Mouse (Mus musculus) forebrain, postnatal 0 days (tissue): ENCODE results near the gene Dcps. TPM values are rescaled to one million over a fixed set of nuclear protein-coding genes. Genes with fewer than 3 reads are reported as not detected.
A peak's percentile ranks its signal among the peaks of the same experiment; 100 is the strongest.

Source experiments
- ATAC-seq: fragments of 200-750 bp; cut with Nextera tagmentation; 2 replicates; pipeline ENCODE4 v1.8.0; 2017; ENCODE audit warnings: mild to moderate bottlenecking, moderate library complexity
- DNase-seq: peaks from one replicate; pipeline ENCODE4 v3.0.0-alpha.2; 2015
- H3K27ac ChIP-seq: fragments of 300-500 bp; sonication (generic); 2 replicates; pipeline ENCODE4 v1.5.1; 2014; ENCODE audit warnings: low read depth, mild to moderate bottlenecking, antibody characterized with exemption, low read length, moderate library complexity, mixed read lengths
- H3K27me3 ChIP-seq: fragments of 300-500 bp; sonication (generic); 2 replicates; pipeline ENCODE4 v1.6.1; 2014; ENCODE audit warnings: mild to moderate bottlenecking, low read length, mixed read lengths; ENCODE audit not compliant: insufficient read depth
- H3K36me3 ChIP-seq: fragments of 300-500 bp; sonication (generic); 2 replicates; pipeline ENCODE4 v1.6.1; 2014; ENCODE audit warnings: mild to moderate bottlenecking, moderate library complexity; ENCODE audit not compliant: insufficient read depth
- H3K4me1 ChIP-seq: fragments of 300-500 bp; sonication (generic); 2 replicates; pipeline ENCODE4 v1.6.1; 2014; ENCODE audit warnings: antibody characterized with exemption; ENCODE audit not compliant: insufficient read depth
- H3K4me2 ChIP-seq: fragments of 300-500 bp; sonication (generic); 2 replicates; pipeline ENCODE4 v1.6.1; 2014; ENCODE audit warnings: low read depth, mild to moderate bottlenecking, moderate library complexity
- H3K4me3 ChIP-seq: fragments of 300-500 bp; sonication (generic); 2 replicates; pipeline ENCODE4 v1.5.1; 2014; ENCODE audit warnings: low read depth, low read length, mixed read lengths
- H3K9ac ChIP-seq: fragments of 300-500 bp; sonication (generic); 2 replicates; pipeline ENCODE4 v1.6.1; 2014; ENCODE audit warnings: mild to moderate bottlenecking
- H3K9me3 ChIP-seq: fragments of 300-500 bp; sonication (generic); 2 replicates; pipeline ENCODE4 v1.6.1; 2016; ENCODE audit warnings: low read length
- CTCF ChIP-seq: sonication (generic); IDR thresholded peaks from 2 replicates; pipeline ENCODE4 v1.5.1; 2016; ENCODE audit warnings: antibody characterized with exemption, control low read depth, low read depth
- WGBS: fragments of 180-500 bp; shearing (Covaris S2); extraction: QIAGEN DNeasy Blood & Tissue Kit; methylation state at CpG from one replicate; pipeline ENCODE4 v1.1.7; 2014; 5-methylcytosine and 5-hydroxymethylcytosine counted together
- polyA plus RNA-seq: library from polyadenylated mRNA; unstranded; fragments of >200 nt; fragmentation: Nextera tagmentation; extraction: Ambion mirVana; gene quantifications from 2 replicates; pipeline ENCODE4 v1.2.1, GENCODE M21; 2015
- total RNA-seq: library from RNA; depleted of rRNA; stranded (reverse); fragments of >200 nt; gene quantifications from 2 replicates; pipeline ENCODE4 v1.2.3, GENCODE M21; 2014

Dcps gene
- total and polyA plus RNA-seq, 2 experiments from 2014 or later, result 48.5 to 63.6 TPM

DNA sequence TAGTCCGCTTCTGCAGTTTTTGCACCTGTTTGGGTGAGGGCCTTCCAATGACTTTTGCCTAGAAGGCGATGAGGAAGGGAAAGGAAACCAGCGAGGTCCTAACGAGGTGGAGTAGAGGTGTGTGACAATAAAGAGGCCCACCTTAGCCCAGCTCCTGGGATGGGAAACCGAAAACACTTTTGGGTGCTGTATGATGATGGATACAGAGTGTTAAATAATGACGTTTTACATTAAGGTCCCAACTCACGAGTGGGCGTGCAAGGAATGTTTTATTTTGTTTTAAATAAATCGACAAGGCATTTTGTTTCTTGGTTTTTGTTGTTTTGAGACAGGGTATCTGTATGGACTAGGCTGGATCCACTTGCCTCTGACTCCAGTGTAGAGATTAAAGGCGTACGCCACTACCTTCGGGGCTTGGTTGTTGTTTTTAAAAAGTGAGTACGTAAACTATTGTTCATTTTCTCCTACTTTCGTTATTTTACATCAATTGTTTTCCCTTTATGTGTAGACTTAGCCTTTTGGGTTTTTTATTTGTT lies 331 bp upstream of the Dcps start:
- peak overlapping the region; percentile 81 for H3K4me2 ChIP-seq
- no peak for TF ChIP-seq CTCF
- H3K27me3 ChIP-seq, result no peaks in the 10 kb centered on the region
- peak overlapping the region; percentile 62 for H3K9ac ChIP-seq
- WGBS, result 43% methylated on average over 14 of the region's 14 CpGs
- peak overlapping the region; percentile 89 for H3K27ac ChIP-seq
- no peaks in the 10 kb centered on the region for H3K4me1 ChIP-seq
- no peaks in the 10 kb centered on the region for H3K9me3 ChIP-seq
- DNase-seq (no peak), ATAC-seq (no peak; the same call in 1 of the 2 replicates)
- peak overlapping the region; percentile 51 for H3K4me3 ChIP-seq
- H3K36me3 ChIP-seq, result no peaks in the 10 kb centered on the region

- H3K9me3 ChIP-seq, result no peaks in the 10 kb centered on the region
- 93% methylated on average over 1 of the region's 1 CpGs for WGBS
- no peak overlapping the region for H3K4me3 ChIP-seq
- DNase-seq (no peak), ATAC-seq (no peak)
- no peak overlapping the region for H3K4me2 ChIP-seq
- H3K9ac ChIP-seq, result no peak overlapping the region
- TF ChIP-seq CTCF, result no peak
- H3K4me1 ChIP-seq, result no peaks in the 10 kb centered on the region
- no peak overlapping the region for H3K27ac ChIP-seq
- H3K27me3 ChIP-seq, result no peaks in the 10 kb centered on the region
- H3K36me3 ChIP-seq, result peaks cover 13% of the 10 kb centered on the region
Measured at GRCm38 (mm10) chr9:35173331-35173730, 2.5 kb downstream of the Dcps start.

DNA sequence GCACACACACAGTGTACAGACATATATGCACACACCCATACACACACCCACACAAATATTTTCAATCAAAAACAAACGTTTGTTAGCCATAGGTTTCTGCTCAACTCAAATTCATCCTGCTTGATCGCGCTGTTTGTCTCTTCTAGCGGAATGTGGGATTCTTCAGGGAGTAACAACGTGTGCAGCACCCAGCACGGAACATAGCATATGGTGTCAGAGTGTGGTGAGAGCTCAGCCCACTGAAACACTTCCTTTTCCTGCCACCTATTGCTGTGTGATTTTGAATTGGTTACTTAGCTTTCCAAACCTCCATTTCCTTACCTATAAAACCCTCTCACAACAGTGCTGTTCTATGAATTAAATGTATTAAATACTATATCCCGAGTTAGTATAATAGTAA lies 5.8 kb downstream of the Dcps start:
- Histone ChIP-seq H3K36me3 (peaks cover 13% of the 10 kb centered on the region), H3K4me2 (no peak overlapping the region), H3K4me1 (no peaks in the 10 kb centered on the region), H3K27me3 (no peaks in the 10 kb centered on the region), H3K4me3 (no peak overlapping the region), H3K27ac (no peak overlapping the region), H3K9ac (no peak overlapping the region), H3K9me3 (no peaks in the 10 kb centered on the region)
- no peak for TF ChIP-seq CTCF
- DNase-seq (no peak), ATAC-seq (no peak)
- WGBS, result 90% methylated on average over 7 of the region's 7 CpGs

DNA sequence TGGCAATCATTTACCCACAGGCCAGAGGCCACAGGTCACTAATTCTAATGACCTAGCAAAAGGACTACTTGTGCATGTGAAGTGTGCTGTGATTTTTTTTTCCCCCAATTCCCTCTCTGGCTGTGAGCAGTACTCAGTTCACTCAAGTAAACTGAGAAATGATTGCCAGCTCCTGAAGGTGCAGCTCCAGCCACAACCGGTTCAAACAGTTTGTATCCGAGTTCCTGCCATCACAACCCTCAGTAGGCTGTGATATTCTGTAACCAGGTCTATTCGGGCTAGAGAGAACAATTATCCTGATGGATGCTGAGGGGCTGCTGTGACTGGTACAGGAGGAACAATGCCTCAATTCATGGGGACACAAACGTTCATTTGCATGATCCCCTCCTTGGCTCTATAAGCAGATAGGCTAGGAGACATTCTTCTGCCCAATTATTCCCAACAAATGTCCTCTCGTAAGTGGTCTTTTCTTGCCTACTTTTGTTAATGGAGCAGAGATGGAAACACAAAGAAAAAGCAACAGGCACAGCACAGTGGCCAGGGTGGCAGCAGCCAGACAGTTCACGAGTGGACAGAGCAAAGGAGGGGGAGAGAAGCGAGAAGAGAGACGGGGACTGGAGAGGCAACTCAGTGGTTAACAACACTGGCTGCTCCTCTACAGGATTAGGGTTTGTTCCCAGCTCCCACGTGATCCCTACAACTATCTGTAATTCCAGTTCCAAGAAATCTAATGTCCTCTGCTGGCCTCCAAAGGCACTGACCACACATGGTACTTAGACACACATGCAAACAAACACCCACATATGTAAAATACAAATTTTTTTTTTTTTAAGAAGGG lies 8.8 kb downstream of the Dcps start:
- H3K36me3 ChIP-seq, result peaks cover 13% of the 10 kb centered on the region
- WGBS, result 11% methylated on average over 9 of the region's 9 CpGs
- ATAC-seq, result peak; percentile 71
- no peaks in the 10 kb centered on the region for H3K4me1 ChIP-seq
- H3K4me2 ChIP-seq, result no peak overlapping the region
- H3K9me3 ChIP-seq, result no peaks in the 10 kb centered on the region
- no peak overlapping the region for H3K27ac ChIP-seq
- TF ChIP-seq CTCF, result peak; percentile 3; the same call in 1 of the 2 replicates
- peak; percentile 10 for DNase-seq
- H3K27me3 ChIP-seq, result no peaks in the 10 kb centered on the region
- H3K4me3 ChIP-seq, result no peak overlapping the region
- H3K9ac ChIP-seq, result no peak overlapping the region

DNA sequence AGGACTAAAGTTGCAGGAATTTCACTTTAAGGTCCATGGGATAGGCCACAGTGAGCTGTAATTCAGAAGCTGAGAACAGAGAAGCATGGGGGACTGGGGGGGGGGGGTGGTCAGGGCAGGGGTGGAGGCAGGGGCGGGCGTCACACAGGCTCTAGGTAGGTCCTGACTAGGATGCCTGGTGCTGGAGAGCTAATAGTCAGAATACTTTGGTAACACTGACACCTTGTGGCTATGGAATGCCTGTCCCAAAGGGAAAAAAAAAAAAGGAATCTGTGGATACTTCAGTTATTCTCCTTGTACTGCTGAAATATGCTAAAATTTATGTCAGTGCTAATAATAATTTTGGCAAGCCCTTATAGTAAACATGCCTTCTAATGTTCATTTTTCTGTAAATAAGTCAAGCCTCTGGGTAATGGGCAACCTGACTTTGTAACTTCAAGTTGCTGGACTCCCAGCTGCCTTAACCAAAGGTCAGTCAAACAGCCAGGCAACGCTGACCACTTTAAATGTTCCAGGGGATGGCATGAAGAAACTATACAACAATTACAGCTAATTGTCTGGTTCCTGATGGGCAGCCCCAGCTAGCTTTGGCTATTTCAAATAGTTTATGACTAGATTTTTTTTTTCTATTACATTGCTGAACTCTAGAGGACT lies 9.6 kb downstream of the Dcps start:
- H3K4me1 ChIP-seq, result no peaks in the 10 kb centered on the region
- 11% methylated on average over 3 of the region's 3 CpGs for WGBS
- no peaks in the 10 kb centered on the region for H3K9me3 ChIP-seq
- H3K36me3 ChIP-seq, result peaks cover 13% of the 10 kb centered on the region
- DNase-seq, result peak; percentile 70
- no peak overlapping the region for H3K4me2 ChIP-seq
- H3K27ac ChIP-seq, result no peak overlapping the region
- peak; percentile 74; the same call in 1 of the 2 replicates for ATAC-seq
- no peak overlapping the region for H3K4me3 ChIP-seq
- TF ChIP-seq CTCF, result peak; percentile 78
- no peak overlapping the region for H3K9ac ChIP-seq
- no peaks in the 10 kb centered on the region for H3K27me3 ChIP-seq

- Histone ChIP-seq H3K4me3 (no peak overlapping the region), H3K36me3 (0 out of 2 replicates have a peak, but pooled peaks cover 2% of the 10 kb centered on the region), H3K27ac (no peak overlapping the region), H3K4me2 (no peak overlapping the region), H3K4me1 (no peaks in the 10 kb centered on the region), H3K9ac (no peak overlapping the region), H3K27me3 (no peaks in the 10 kb centered on the region), H3K9me3 (no peaks in the 10 kb centered on the region)
- ATAC-seq (no peak), DNase-seq (no peak)
- no peak for TF ChIP-seq CTCF
- WGBS, result 84% methylated on average over 5 of the region's 5 CpGs
Measured at GRCm38 (mm10) chr9:35164142-35164874, 11.6 kb downstream of the Dcps start.
